Mouse (Mus musculus) neural tube, embryonic 11.5 days (tissue): Measurements from ENCODE around the gene Nfib. TPM values are rescaled to one million over a fixed set of nuclear protein-coding genes. Genes with fewer than 3 reads are reported as not detected.
"Not testable (repeated sequence)": the region's sequence is repeated elsewhere in the genome, so short reads cannot be mapped to it uniquely, and the experiment has no call there.

Experiments
- ATAC-seq: fragments of 200-750 bp; cut with Nextera tagmentation; 2 replicates; pipeline ENCODE4 v1.8.0; 2017; ENCODE audit warnings: moderate number of reproducible peaks, mild to moderate bottlenecking, moderate TSS enrichment, moderate library complexity; ENCODE audit not compliant: insufficient read depth, low FRiP score, low TSS enrichment
- DNase-seq: peaks from one replicate; pipeline ENCODE4 v3.0.0-alpha.2; 2015; ENCODE audit warnings: low spot score
- H3K27ac ChIP-seq: fragments of 300-500 bp; sonication (generic); 2 replicates; pipeline ENCODE4 v1.5.1; 2014; ENCODE audit warnings: low read depth, mild to moderate bottlenecking, low read length
- H3K27me3 ChIP-seq: fragments of 300-500 bp; sonication (generic); 2 replicates; pipeline ENCODE4 v1.6.1; 2014; ENCODE audit warnings: mild to moderate bottlenecking, low read length, mixed read lengths; ENCODE audit not compliant: control insufficient read depth, insufficient read depth
- H3K36me3 ChIP-seq: fragments of 300-500 bp; sonication (generic); 2 replicates; pipeline ENCODE4 v1.6.1; 2014; ENCODE audit warnings: mild to moderate bottlenecking, low read length, moderate library complexity, mixed read lengths; ENCODE audit not compliant: control insufficient read depth, insufficient read depth
- H3K4me1 ChIP-seq: fragments of 300-500 bp; sonication (generic); 2 replicates; pipeline ENCODE4 v1.6.1; 2014; ENCODE audit warnings: low read length, mixed read lengths; ENCODE audit not compliant: control insufficient read depth, insufficient read depth
- H3K4me2 ChIP-seq: fragments of 300-500 bp; sonication (generic); 2 replicates; pipeline ENCODE4 v1.6.1; 2014; ENCODE audit warnings: low read depth, mild to moderate bottlenecking, moderate library complexity
- H3K4me3 ChIP-seq: fragments of 300-500 bp; sonication (generic); 2 replicates; pipeline ENCODE4 v1.5.1; 2014; ENCODE audit warnings: low read depth, low read length
- H3K9ac ChIP-seq: fragments of 300-500 bp; sonication (generic); 2 replicates; pipeline ENCODE4 v1.6.1; 2014; ENCODE audit warnings: mild to moderate bottlenecking, low read length
- H3K9me3 ChIP-seq: fragments of 300-500 bp; sonication (generic); 2 replicates; pipeline ENCODE4 v1.6.1; 2016; ENCODE audit warnings: low read length; ENCODE audit not compliant: control insufficient read depth
- WGBS: fragments of 180-500 bp; shearing (Covaris S2); extraction: QIAGEN DNeasy Blood & Tissue Kit; methylation state at CpG from one replicate; pipeline ENCODE4 v1.1.7; 2014; 5-methylcytosine and 5-hydroxymethylcytosine counted together
- polyA plus RNA-seq: library from polyadenylated mRNA; unstranded; fragments of >200 nt; fragmentation: Nextera tagmentation; extraction: Ambion mirVana; gene quantifications from 2 replicates; pipeline ENCODE4 v1.2.1, GENCODE M21; 2014

Gene Nfib
- polyA plus RNA-seq, 1 experiment from 2014 or later: 29.1 TPM

- not testable (repeated sequence) for H3K9ac ChIP-seq, H3K36me3 ChIP-seq, H3K4me3 ChIP-seq, DNase-seq, H3K27ac ChIP-seq, H3K9me3 ChIP-seq, H3K4me1 ChIP-seq, H3K27me3 ChIP-seq, ATAC-seq, H3K4me2 ChIP-seq
- WGBS: 77% methylated on average over 1 of the region's 1 CpGs
Observed at GRCm38 (mm10) chr4:82258545-82258944, 447.0 kb downstream of the Nfib start.

- Histone ChIP-seq H3K36me3 (no peaks in the 10 kb centered on the region), H3K4me2 (no peak overlapping the region), H3K4me1 (no peaks in the 10 kb centered on the region), H3K4me3 (no peak overlapping the region), H3K27me3 (no peaks in the 10 kb centered on the region), H3K27ac (no peak overlapping the region), H3K9ac (no peak overlapping the region), H3K9me3 (no peaks in the 10 kb centered on the region)
- WGBS: 93% methylated on average over 8 of the region's 8 CpGs
- no peak for ATAC-seq
- DNase-seq: no peak
Observed at GRCm38 (mm10) chr4:82252054-82252453, 453.5 kb downstream of the Nfib start.

GRCm38 (mm10) chr4:82250355-82250659 is 455.2 kb downstream of the Nfib start:
- no peaks in the 10 kb centered on the region for H3K9me3 ChIP-seq
- 43% methylated on average over 5 of the region's 5 CpGs for WGBS
- H3K27me3 ChIP-seq: no peaks in the 10 kb centered on the region
- H3K4me2 ChIP-seq: no peak overlapping the region
- no peak overlapping the region for H3K4me3 ChIP-seq
- no peaks in the 10 kb centered on the region for H3K4me1 ChIP-seq
- no peak for DNase-seq
- no peak overlapping the region for H3K9ac ChIP-seq
- H3K36me3 ChIP-seq: no peaks in the 10 kb centered on the region
- no peak overlapping the region for H3K27ac ChIP-seq
- ATAC-seq: no peak

- peak; percentile 21 for DNase-seq
- WGBS: 57% methylated on average over 11 of the region's 11 CpGs
- no peak overlapping the region; the same call in 1 of the 2 replicates for H3K27ac ChIP-seq
Observed at GRCm38 (mm10) chr4:82249518-82250354, 455.8 kb downstream of the Nfib start.

GRCm38 (mm10) chr4:82248961-82249360 is 456.6 kb downstream of the Nfib start:
- WGBS: 83% methylated on average over 1 of the region's 1 CpGs
- H3K36me3 ChIP-seq: no peaks in the 10 kb centered on the region
- no peaks in the 10 kb centered on the region for H3K9me3 ChIP-seq
- no peak for ATAC-seq
- no peak overlapping the region for H3K9ac ChIP-seq
- H3K4me1 ChIP-seq: no peaks in the 10 kb centered on the region
- no peaks in the 10 kb centered on the region for H3K27me3 ChIP-seq
- no peak overlapping the region for H3K4me3 ChIP-seq
- no peak overlapping the region for H3K4me2 ChIP-seq
- no peak for DNase-seq
- H3K27ac ChIP-seq: no peak overlapping the region

More at GRCm38 (mm10) chr4:82249518-82250354, 455.8 kb downstream of the Nfib start:
- Histone ChIP-seq H3K9ac (no peak overlapping the region), H3K27me3 (no peaks in the 10 kb centered on the region), H3K4me1 (no peaks in the 10 kb centered on the region), H3K9me3 (no peaks in the 10 kb centered on the region), H3K4me3 (no peak overlapping the region), H3K4me2 (no peak overlapping the region), H3K36me3 (no peaks in the 10 kb centered on the region)
- no peak for ATAC-seq

- H3K4me1 ChIP-seq: no peaks in the 10 kb centered on the region
- no peak for ATAC-seq
- H3K36me3 ChIP-seq: no peaks in the 10 kb centered on the region
- H3K4me3 ChIP-seq: no peak overlapping the region
- no peak for DNase-seq
- H3K4me2 ChIP-seq: no peak overlapping the region
- no peaks in the 10 kb centered on the region for H3K9me3 ChIP-seq
- no peaks in the 10 kb centered on the region for H3K27me3 ChIP-seq
- 91% methylated on average over 5 of the region's 5 CpGs for WGBS
- H3K9ac ChIP-seq: no peak overlapping the region
- H3K27ac ChIP-seq: no peak overlapping the region
Observed at GRCm38 (mm10) chr4:82248031-82248430, 457.5 kb downstream of the Nfib start.

GRCm38 (mm10) chr4:82246290-82246689 is 459.3 kb downstream of the Nfib start:
- Histone ChIP-seq H3K9ac (no peak overlapping the region), H3K9me3 (no peaks in the 10 kb centered on the region), H3K4me1 (no peaks in the 10 kb centered on the region), H3K4me2 (no peak overlapping the region), H3K27ac (no peak overlapping the region), H3K36me3 (no peaks in the 10 kb centered on the region), H3K27me3 (no peaks in the 10 kb centered on the region), H3K4me3 (no peak overlapping the region)
- no peak for ATAC-seq
- DNase-seq: no peak
- 84% methylated on average over 2 of the region's 2 CpGs for WGBS

Other genes starting within 250 kb of the Nfib start
- 12.4 and 14.1 TPM in 2 replicates for gene Zdhhc21, start 154.2 kb upstream of the Nfib start, polyA plus RNA-seq
- gene Cer1, start 179.4 kb upstream of the Nfib start, polyA plus RNA-seq: 0.13 TPM in 1 of 2 replicates, not detected in the other